Mouse (Mus musculus) ovary, adult 2 months (tissue): Measurements from ENCODE around the gene Eif2b1. TPM values are rescaled to one million over a fixed set of nuclear protein-coding genes. Genes with fewer than 3 reads are reported as not detected.

Experiments used
- polyA plus RNA-seq: library from polyadenylated mRNA; depleted of rRNA; stranded (reverse); fragments of >200 nt; gene quantifications from 2 replicates; pipeline ENCODE4 v1.2.3, GENCODE M21; 2012; rRNA removed

Gene Eif2b1
- 18.8 and 24.3 TPM in 2 replicates for polyA plus RNA-seq

GRCm38 (mm10) chr5:124578633-124579317 lies at the start of gene Eif2b1, which contains the start of gene Gtf2h3:
Gene Eif2b1 (minus strand): TSS chr5:124579131.
Gene Gtf2h3 (plus strand): TSS chr5:124579140.

DNA sequence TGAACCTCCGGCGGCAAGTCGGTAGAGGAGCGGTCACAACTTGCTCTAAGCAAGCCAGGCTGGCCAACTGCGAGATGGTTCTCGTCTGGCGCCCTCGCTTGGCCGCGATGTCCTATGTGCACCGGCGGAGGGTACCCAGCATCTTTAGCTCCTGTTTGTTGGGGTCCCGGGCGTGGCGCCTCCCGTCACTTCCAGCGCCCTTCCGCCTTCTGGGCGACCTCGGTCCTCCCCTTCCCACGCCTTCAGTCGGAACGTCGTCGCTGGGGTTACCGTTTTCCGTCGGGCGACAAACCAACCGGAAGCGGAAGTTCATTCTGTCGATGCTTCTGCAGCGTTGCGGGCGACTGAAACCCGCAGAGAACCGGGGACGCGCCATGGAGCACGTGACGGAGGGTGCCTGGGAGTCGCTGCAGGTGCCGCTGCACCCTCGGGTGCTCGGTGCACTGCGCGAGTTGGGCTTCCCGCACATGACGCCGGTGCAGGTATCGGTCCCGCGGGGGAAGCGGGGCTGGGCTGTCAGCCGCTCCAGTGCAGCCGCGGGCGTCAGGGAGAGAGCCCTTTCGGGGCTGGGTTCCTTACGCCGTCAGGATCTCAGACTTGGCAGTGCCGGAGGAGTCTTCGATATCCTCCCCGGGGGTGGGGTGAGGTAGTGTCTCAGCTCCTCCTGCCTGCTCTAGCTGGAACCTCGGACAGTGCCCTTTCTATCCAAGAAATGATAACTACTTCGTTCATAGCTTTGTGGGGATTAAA lies 26.2 kb downstream of the Eif2b1 start, which contains the start of gene Ddx55:
Gene Ddx55 (plus strand): TSS at position 307 of the 750 bp plus-strand sequence.

GRCm38 (mm10) chr5:124540383-124540786 lies 38.5 kb downstream of the Eif2b1 start, which contains the start of gene Tmed2:
Gene Tmed2 (plus strand): TSS chr5:124540695.

DNA sequence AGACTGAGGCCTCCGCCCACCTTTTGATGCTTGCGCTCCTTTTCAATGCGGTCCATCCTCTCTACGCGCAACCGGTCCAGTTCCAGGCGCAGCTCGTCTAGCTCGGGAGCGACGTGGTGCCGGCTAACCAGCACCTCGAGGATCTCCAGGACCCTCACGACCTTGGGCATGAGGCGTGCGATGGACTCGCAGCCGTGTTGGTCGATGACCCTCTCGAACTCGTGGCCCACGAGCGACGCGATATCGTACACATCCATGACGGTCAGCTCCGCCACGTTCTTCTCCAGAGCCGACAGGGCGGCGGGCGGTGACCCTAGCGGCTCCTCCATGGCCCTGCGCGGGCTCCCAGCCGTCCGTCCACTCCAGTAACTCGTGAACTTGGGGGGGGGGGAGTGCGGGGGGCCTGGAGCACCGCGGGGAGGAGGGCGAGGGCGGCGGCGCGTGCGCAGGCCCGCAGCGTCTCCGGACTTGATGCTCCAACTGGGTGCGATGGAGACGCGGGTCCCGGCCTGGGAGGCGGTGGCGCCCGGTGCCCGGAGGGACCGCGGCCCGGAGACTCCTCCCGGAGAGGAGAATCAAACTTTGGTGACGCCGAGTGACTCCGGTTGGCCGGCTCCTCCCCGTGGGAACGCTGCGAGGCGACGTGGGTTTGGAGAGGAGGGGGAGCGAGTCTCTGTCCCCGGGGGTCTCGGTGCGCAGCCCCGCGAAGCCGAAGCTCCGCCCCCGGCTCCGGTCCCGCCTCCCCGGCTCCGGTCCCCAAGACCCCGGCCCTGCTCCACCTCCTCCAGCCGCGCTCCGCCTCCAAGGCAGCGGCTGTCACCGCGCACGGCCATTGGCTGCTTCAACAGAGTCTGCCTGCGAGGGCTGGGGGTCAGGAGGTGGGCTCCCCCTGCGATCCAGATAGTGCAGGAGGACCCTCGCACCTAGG lies 48.0 kb downstream of the Eif2b1 start, which contains the start of gene Rilpl1:
Gene Rilpl1 (minus strand): TSS at position 737 of the 928 bp plus-strand sequence.

Other genes with a start within 250 kb of the Eif2b1 start
- gene Cdk2ap1, start 216.0 kb downstream of the Eif2b1 start, polyA plus RNA-seq, result 141 and 143 TPM in 2 replicates
- 8.6 and 14.1 TPM in 2 replicates for gene Sbno1, start 153.1 kb downstream of the Eif2b1 start, polyA plus RNA-seq
- gene Kmt5a, start 139.2 kb downstream of the Eif2b1 start, polyA plus RNA-seq, result 58.8 and 69.4 TPM in 2 replicates
- 55.1 and 55.9 TPM in 2 replicates for gene Rilpl2, start 100.8 kb downstream of the Eif2b1 start, polyA plus RNA-seq
- gene Snrnp35, start 96.0 kb downstream of the Eif2b1 start, polyA plus RNA-seq, result 2.9 and 3.3 TPM in 2 replicates
- 16.2 and 19.2 TPM in 2 replicates for gene Rilpl1, start 47.7 kb downstream of the Eif2b1 start, polyA plus RNA-seq
- gene Tmed2, start 38.4 kb downstream of the Eif2b1 start, polyA plus RNA-seq, result 271 and 449 TPM in 2 replicates
- gene Ddx55, start 26.3 kb downstream of the Eif2b1 start, polyA plus RNA-seq, result 13.2 and 17.8 TPM in 2 replicates
- gene Gtf2h3, start within 50 bp of the Eif2b1 start, polyA plus RNA-seq, result 39.2 and 50.5 TPM in 2 replicates
- 60.2 and 90.0 TPM in 2 replicates for gene Atp6v0a2, start 49.4 kb upstream of the Eif2b1 start, polyA plus RNA-seq
- gene Dnah10, start 146.0 kb upstream of the Eif2b1 start, polyA plus RNA-seq, result 2.4 and 2.6 TPM in 2 replicates